Mouse (Mus musculus) kidney, postnatal 0 days (tissue): ENCODE results near the gene Tmem50a. TPM values are rescaled to one million over a fixed set of nuclear protein-coding genes. Genes with fewer than 3 reads are reported as not detected.

ENCODE experiments used
- ATAC-seq: fragments of 200-750 bp; cut with Nextera tagmentation; replicated peaks from 2 replicates; pipeline ENCODE4 v1.8.0; 2017; ENCODE audit warnings: low read depth, moderate number of reproducible peaks, moderate TSS enrichment, moderate library complexity; ENCODE audit not compliant: low FRiP score
- DNase-seq: peaks from one replicate; pipeline ENCODE4 v3.0.0-alpha.2; 2016; ENCODE audit warnings: low spot score
- H3K27ac ChIP-seq: fragments of 300-500 bp; sonication (generic); 2 replicates; pipeline ENCODE4 v1.5.1; 2014; ENCODE audit warnings: mild to moderate bottlenecking
- H3K27me3 ChIP-seq: fragments of 300-500 bp; sonication (generic); 2 replicates; pipeline ENCODE4 v1.6.1; 2014; ENCODE audit warnings: low read length, mixed read lengths; ENCODE audit not compliant: insufficient read depth
- H3K36me3 ChIP-seq: fragments of 300-500 bp; sonication (generic); 2 replicates; pipeline ENCODE4 v1.6.1; 2014; ENCODE audit warnings: low read length, mixed read lengths; ENCODE audit not compliant: insufficient read depth
- H3K4me1 ChIP-seq: fragments of 300-500 bp; sonication (generic); replicated peaks from 2 replicates; pipeline ENCODE4 v1.6.1; 2014; ENCODE audit warnings: antibody characterized with exemption, low read length, mixed read lengths; ENCODE audit not compliant: insufficient read depth
- H3K4me2 ChIP-seq: fragments of 300-500 bp; sonication (generic); 2 replicates; pipeline ENCODE4 v1.6.1; 2014; ENCODE audit warnings: mild to moderate bottlenecking, low read length, moderate library complexity, mixed read lengths
- H3K4me3 ChIP-seq: fragments of 300-500 bp; sonication (generic); replicated peaks from 2 replicates; pipeline ENCODE4 v1.5.1; 2014; ENCODE audit warnings: low read depth, low read length
- H3K9ac ChIP-seq: fragments of 300-500 bp; sonication (generic); 2 replicates; pipeline ENCODE4 v1.6.1; 2014; ENCODE audit warnings: low read depth, low read length
- H3K9me3 ChIP-seq: fragments of 300-500 bp; sonication (generic); replicated peaks from 2 replicates; pipeline ENCODE4 v1.6.1; 2016; ENCODE audit warnings: low read length, inconsistent platforms, mixed read lengths
- CTCF ChIP-seq: IDR thresholded peaks from 2 replicates; pipeline ENCODE4 v1.5.1; 2016; ENCODE audit warnings: antibody characterized with exemption, low read depth, mild to moderate bottlenecking, moderate library complexity
- WGBS: fragments of 180-500 bp; shearing (Covaris S2); extraction: QIAGEN DNeasy Blood & Tissue Kit; methylation state at CpG from one replicate; pipeline ENCODE4 v1.1.7; 2014; 5-methylcytosine and 5-hydroxymethylcytosine counted together
- polyA plus RNA-seq: library from polyadenylated mRNA; unstranded; fragments of >200 nt; fragmentation: Nextera tagmentation; extraction: Ambion mirVana; gene quantifications from 2 replicates; pipeline ENCODE4 v1.2.1, GENCODE M21; 2015

Tmem50a gene
- polyA plus RNA-seq, 1 experiment from 2014 or later: 169 TPM

GRCm38 (mm10) chr4:134924019-134924741 is 9.4 kb upstream of the Tmem50a start:
- peaks cover 8% of the 10 kb centered on the region; the same call in 1 of the 2 replicates for H3K4me1 ChIP-seq
- H3K9ac ChIP-seq: peak overlapping the region; percentile 97
- DNase-seq: peak; percentile 86
- peaks cover 30% of the 10 kb centered on the region for H3K36me3 ChIP-seq
- peak overlapping the region; percentile 99 for H3K4me3 ChIP-seq
- no peaks in the 10 kb centered on the region for H3K27me3 ChIP-seq
- WGBS: under 1% methylated on average over 75 of the region's 75 CpGs
- peak; percentile 23 for ATAC-seq
- peak overlapping the region; percentile 96 for H3K27ac ChIP-seq
- no peak for TF ChIP-seq CTCF
- peak overlapping the region; percentile 86 for H3K4me2 ChIP-seq
- H3K9me3 ChIP-seq: no peaks in the 10 kb centered on the region

GRCm38 (mm10) chr4:134923258-134924018 is 8.6 kb upstream of the Tmem50a start, which contains the start of gene Rsrp1:
Gene Rsrp1, plus strand, starts transcription at chr4:134923592.
- WGBS: under 1% methylated on average over 64 of the region's 64 CpGs
- TF ChIP-seq CTCF: no peak

GRCm38 (mm10) chr4:134922925-134923244 is 8.1 kb upstream of the Tmem50a start:
- under 1% methylated on average over 13 of the region's 13 CpGs for WGBS
- Histone ChIP-seq H3K9ac (peak overlapping the region; percentile 97), H3K4me3 (peak overlapping the region; percentile 99), H3K36me3 (peaks cover 24% of the 10 kb centered on the region), H3K27me3 (no peaks in the 10 kb centered on the region), H3K4me2 (peak overlapping the region; percentile 86), H3K9me3 (no peaks in the 10 kb centered on the region), H3K27ac (peak overlapping the region; percentile 96), H3K4me1 (peaks cover 8% of the 10 kb centered on the region; the same call in 1 of the 2 replicates)
- peak; percentile 84 for DNase-seq
- TF ChIP-seq CTCF: no peak
- peak; percentile 36; the same call in 1 of the 2 replicates for ATAC-seq

More at GRCm38 (mm10) chr4:134923258-134924018, 8.6 kb upstream of the Tmem50a start, which contains the start of gene Rsrp1:
- Histone ChIP-seq H3K9ac (peak within 1 kb of the TSS; percentile 97), H3K9me3 (no peaks in the 10 kb centered on the region), H3K4me1 (peaks cover 8% of the 10 kb centered on the region; the same call in 1 of the 2 replicates), H3K27me3 (no peaks in the 10 kb centered on the region), H3K27ac (peak within 1 kb of the TSS; percentile 96), H3K4me3 (peak within 1 kb of the TSS; percentile 99), H3K36me3 (peaks cover 29% of the 10 kb centered on the region), H3K4me2 (peak within 1 kb of the TSS; percentile 86)
- DNase-seq: peak; percentile 99
- peak; percentile 94 for ATAC-seq

GRCm38 (mm10) chr4:134922111-134922924 is 7.5 kb upstream of the Tmem50a start:
- 55% methylated on average over 10 of the region's 10 CpGs for WGBS

GRCm38 (mm10) chr4:134921703-134922102 is 6.9 kb upstream of the Tmem50a start:
- no peak for ATAC-seq
- 95% methylated on average over 4 of the region's 4 CpGs for WGBS
- Histone ChIP-seq H3K4me2 (no peak overlapping the region), H3K9ac (no peak overlapping the region), H3K9me3 (no peaks in the 10 kb centered on the region), H3K4me3 (no peak overlapping the region), H3K36me3 (peaks cover 14% of the 10 kb centered on the region), H3K27ac (no peak overlapping the region), H3K27me3 (no peaks in the 10 kb centered on the region), H3K4me1 (peaks cover 8% of the 10 kb centered on the region; the same call in 1 of the 2 replicates)
- TF ChIP-seq CTCF: no peak
- no peak for DNase-seq

More at GRCm38 (mm10) chr4:134922111-134922924, 7.5 kb upstream of the Tmem50a start:
- peak overlapping the region; percentile 99 for H3K4me3 ChIP-seq
- TF ChIP-seq CTCF: 0 out of 2 replicates have a peak, but pooled peaks have one; percentile 22
- H3K4me2 ChIP-seq: peak overlapping the region; percentile 86
- ATAC-seq: no peak
- H3K9ac ChIP-seq: peak overlapping the region; percentile 97
- peaks cover 8% of the 10 kb centered on the region; the same call in 1 of the 2 replicates for H3K4me1 ChIP-seq
- no peak for DNase-seq
- peaks cover 19% of the 10 kb centered on the region for H3K36me3 ChIP-seq
- H3K27ac ChIP-seq: peak overlapping the region; percentile 96
- no peaks in the 10 kb centered on the region for H3K9me3 ChIP-seq
- no peaks in the 10 kb centered on the region for H3K27me3 ChIP-seq

- Histone ChIP-seq H3K9me3 (no peaks in the 10 kb centered on the region), H3K4me3 (no peak overlapping the region), H3K36me3 (peaks cover 5% of the 10 kb centered on the region), H3K9ac (no peak overlapping the region), H3K4me1 (0 out of 2 replicates have a peak, but pooled peaks cover 4% of the 10 kb centered on the region), H3K27me3 (no peaks in the 10 kb centered on the region), H3K4me2 (no peak overlapping the region), H3K27ac (no peak overlapping the region)
- WGBS: 93% methylated on average over 6 of the region's 6 CpGs
- ATAC-seq (no peak), DNase-seq (no peak)
- TF ChIP-seq CTCF: no peak
Observed at GRCm38 (mm10) chr4:134920631-134921030, 5.8 kb upstream of the Tmem50a start.
